Mouse (Mus musculus) embryonic facial prominence, embryonic 14.5 days (tissue): ENCODE data around the gene Gm28043. TPM values are rescaled to one million over a fixed set of nuclear protein-coding genes. Genes with fewer than 3 reads are reported as not detected.
A peak's percentile ranks its signal among the peaks of the same experiment; 100 is the strongest.

ENCODE experiments used
- ATAC-seq: fragments of 200-750 bp; cut with Nextera tagmentation; 2 replicates; pipeline ENCODE4 v1.8.0; 2017; ENCODE audit warnings: low read depth, moderate number of reproducible peaks, moderate TSS enrichment
- DNase-seq: peaks from one replicate; pipeline ENCODE4 v3.0.0-alpha.2; 2015; ENCODE audit warnings: low spot score
- H3K27ac ChIP-seq: fragments of 300-500 bp; sonication (generic); replicated peaks from 2 replicates; pipeline ENCODE4 v1.5.1; 2014; ENCODE audit warnings: low read depth, mild to moderate bottlenecking, low read length, moderate library complexity
- H3K27me3 ChIP-seq: fragments of 300-500 bp; sonication (generic); replicated peaks from 2 replicates; pipeline ENCODE4 v1.6.1; 2014; ENCODE audit warnings: low read length; ENCODE audit not compliant: control insufficient read depth, insufficient read depth
- H3K36me3 ChIP-seq: fragments of 300-500 bp; sonication (generic); 2 replicates; pipeline ENCODE4 v1.6.1; 2014; ENCODE audit warnings: low read length, mixed read lengths; ENCODE audit not compliant: control insufficient read depth, insufficient read depth
- H3K4me1 ChIP-seq: fragments of 300-500 bp; sonication (generic); 2 replicates; pipeline ENCODE4 v1.6.1; 2014; ENCODE audit warnings: antibody characterized with exemption, low read length; ENCODE audit not compliant: control insufficient read depth, insufficient read depth
- H3K4me2 ChIP-seq: fragments of 300-500 bp; sonication (generic); 2 replicates; pipeline ENCODE4 v1.6.1; 2014; ENCODE audit warnings: low read depth, mild to moderate bottlenecking, low read length, moderate library complexity, mixed read lengths
- H3K4me3 ChIP-seq: fragments of 300-500 bp; sonication (generic); 2 replicates; pipeline ENCODE4 v1.5.1; 2014; ENCODE audit warnings: low read depth, mild to moderate bottlenecking, low read length
- H3K9ac ChIP-seq: fragments of 300-500 bp; sonication (generic); 2 replicates; pipeline ENCODE4 v1.6.1; 2014; ENCODE audit warnings: low read depth, mild to moderate bottlenecking, low read length, moderate library complexity, mixed read lengths
- H3K9me3 ChIP-seq: fragments of 300-500 bp; sonication (generic); 2 replicates; pipeline ENCODE4 v1.6.1; 2016; ENCODE audit warnings: low read length; ENCODE audit not compliant: control insufficient read depth
- WGBS: fragments of 180-500 bp; shearing (Covaris S2); extraction: QIAGEN DNeasy Blood & Tissue Kit; methylation state at CpG from one replicate; pipeline ENCODE4 v1.1.7; 2014; 5-methylcytosine and 5-hydroxymethylcytosine counted together
- polyA plus RNA-seq: library from polyadenylated mRNA; unstranded; fragments of >200 nt; fragmentation: Nextera tagmentation; extraction: Ambion mirVana; gene quantifications from 2 replicates; pipeline ENCODE4 v1.2.1, GENCODE M21; 2014

The Gm28043 gene
- polyA plus RNA-seq, 1 experiment from 2014 or later = 2.6 TPM

DNA sequence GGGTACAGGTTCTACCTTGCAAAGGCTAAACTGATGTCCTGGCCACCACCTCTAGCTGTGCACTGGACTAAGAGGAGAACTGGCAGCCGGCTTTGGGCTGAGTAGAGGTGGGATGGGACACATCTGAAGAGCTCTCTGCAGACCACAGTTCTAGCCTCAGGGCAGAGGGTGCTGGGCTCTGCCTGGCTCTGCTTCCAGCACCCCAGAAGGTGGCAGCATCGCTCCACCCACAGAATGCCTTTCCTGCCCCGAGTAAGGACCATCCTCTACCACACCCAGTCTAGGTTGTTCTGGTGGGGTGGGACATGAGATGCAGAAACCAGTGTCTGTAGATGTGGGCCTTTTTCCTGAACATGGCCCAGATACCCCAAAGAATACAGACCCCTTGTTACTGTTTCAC, 90.1 kb downstream of the Gm28043 start:
- Histone ChIP-seq H3K9ac (no peak overlapping the region), H3K36me3 (peaks cover 43% of the 10 kb centered on the region), H3K4me2 (no peak overlapping the region), H3K4me3 (no peak overlapping the region), H3K9me3 (no peaks in the 10 kb centered on the region), H3K4me1 (no peaks in the 10 kb centered on the region; the same call in 1 of the 2 replicates), H3K27me3 (no peaks in the 10 kb centered on the region), H3K27ac (no peak overlapping the region)
- ATAC-seq (peak; percentile 63; the same call in 1 of the 2 replicates), DNase-seq (peak; percentile 50)
- 45% methylated on average over 3 of the region's 3 CpGs for WGBS

DNA sequence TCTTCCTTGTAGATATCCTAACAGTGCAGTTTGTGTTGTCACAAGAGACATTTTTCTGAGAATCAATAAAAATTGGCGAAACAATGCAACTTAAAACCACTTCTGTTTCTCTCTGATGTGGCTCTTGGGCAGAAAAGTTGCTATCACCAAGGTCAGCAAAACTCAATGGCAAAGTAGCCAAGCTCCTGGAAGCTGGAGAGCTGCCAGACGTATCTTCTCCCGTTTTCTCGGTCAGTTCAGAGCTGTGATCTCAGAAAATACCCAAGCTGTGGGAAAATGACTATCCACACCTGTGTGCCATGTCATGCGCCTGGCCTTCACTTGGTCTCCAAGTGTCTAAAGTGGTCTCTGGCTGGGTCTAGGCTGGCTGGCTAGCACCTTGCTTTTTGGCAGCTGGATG, 91.2 kb downstream of the Gm28043 start:
- Histone ChIP-seq H3K4me2 (no peak overlapping the region), H3K9me3 (no peaks in the 10 kb centered on the region), H3K9ac (no peak overlapping the region), H3K36me3 (peaks cover 33% of the 10 kb centered on the region), H3K4me1 (peaks cover 5% of the 10 kb centered on the region), H3K27ac (no peak overlapping the region), H3K4me3 (no peak overlapping the region), H3K27me3 (no peaks in the 10 kb centered on the region)
- DNase-seq = no peak
- WGBS = 77% methylated on average over 5 of the region's 5 CpGs
- ATAC-seq = no peak

- ATAC-seq (no peak), DNase-seq (no peak)
- Histone ChIP-seq H3K4me1 (peaks cover 15% of the 10 kb centered on the region), H3K9ac (0 out of 2 replicates have a peak overlapping the region, but pooled peaks have one; percentile 22), H3K9me3 (no peaks in the 10 kb centered on the region), H3K27me3 (no peaks in the 10 kb centered on the region), H3K36me3 (peaks cover 22% of the 10 kb centered on the region), H3K4me2 (no peak overlapping the region), H3K27ac (no peak overlapping the region), H3K4me3 (no peak overlapping the region)
- 58% methylated on average over 5 of the region's 5 CpGs for WGBS
These were observed 92.4 kb downstream of the Gm28043 start for GRCm38 (mm10) chr17:29706981-29707545.

DNA sequence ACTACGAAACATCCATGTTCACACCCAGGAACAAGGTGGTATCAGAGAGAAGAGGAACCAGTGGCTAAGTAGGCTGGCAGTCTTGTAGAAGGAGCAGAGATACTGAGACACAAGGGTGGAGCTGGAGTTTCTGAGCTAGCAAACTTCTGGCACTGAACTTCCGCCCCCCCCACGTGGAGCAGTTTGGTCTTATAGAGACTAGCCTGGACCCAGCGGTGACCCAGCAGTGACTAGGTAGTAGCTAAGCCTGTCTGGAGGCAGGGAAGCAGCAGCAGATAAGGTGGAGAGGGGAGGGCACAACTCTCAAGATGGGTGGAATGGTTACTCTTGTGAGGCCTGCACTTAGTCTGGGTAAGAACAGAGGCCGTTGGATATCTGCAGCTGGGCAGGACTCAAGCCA, 94.1 kb downstream of the Gm28043 start:
- no peak for ATAC-seq
- Histone ChIP-seq H3K9me3 (no peaks in the 10 kb centered on the region), H3K27me3 (no peaks in the 10 kb centered on the region), H3K4me1 (peaks cover 16% of the 10 kb centered on the region), H3K4me3 (no peak overlapping the region), H3K4me2 (no peak overlapping the region), H3K36me3 (peaks cover 6% of the 10 kb centered on the region), H3K9ac (no peak overlapping the region), H3K27ac (no peak overlapping the region)
- 78% methylated on average over 5 of the region's 5 CpGs for WGBS
- DNase-seq = no peak

GRCm38 (mm10) chr17:29710562-29711044, 95.9 kb downstream of the Gm28043 start:
- H3K9ac ChIP-seq = no peak overlapping the region
- no peak overlapping the region for H3K27ac ChIP-seq
- H3K36me3 ChIP-seq = no peaks in the 10 kb centered on the region
- DNase-seq = no peak
- peaks cover 16% of the 10 kb centered on the region for H3K4me1 ChIP-seq
- H3K27me3 ChIP-seq = no peaks in the 10 kb centered on the region
- no peak overlapping the region for H3K4me2 ChIP-seq
- no peak for ATAC-seq
- no peaks in the 10 kb centered on the region for H3K9me3 ChIP-seq
- WGBS = 69% methylated on average over 11 of the region's 11 CpGs
- no peak overlapping the region for H3K4me3 ChIP-seq

- Histone ChIP-seq H3K9ac (0 out of 2 replicates have a peak overlapping the region, but pooled peaks have one; percentile 19), H3K27me3 (no peaks in the 10 kb centered on the region), H3K4me1 (peaks cover 16% of the 10 kb centered on the region), H3K4me2 (no peak overlapping the region), H3K36me3 (no peaks in the 10 kb centered on the region), H3K4me3 (no peak overlapping the region), H3K27ac (no peak overlapping the region; the same call in 1 of the 2 replicates), H3K9me3 (no peaks in the 10 kb centered on the region)
- ATAC-seq = no peak
- WGBS = 71% methylated on average over 19 of the region's 19 CpGs
- DNase-seq = peak; percentile 42
These were observed 96.5 kb downstream of the Gm28043 start for GRCm38 (mm10) chr17:29711076-29711744.

DNA sequence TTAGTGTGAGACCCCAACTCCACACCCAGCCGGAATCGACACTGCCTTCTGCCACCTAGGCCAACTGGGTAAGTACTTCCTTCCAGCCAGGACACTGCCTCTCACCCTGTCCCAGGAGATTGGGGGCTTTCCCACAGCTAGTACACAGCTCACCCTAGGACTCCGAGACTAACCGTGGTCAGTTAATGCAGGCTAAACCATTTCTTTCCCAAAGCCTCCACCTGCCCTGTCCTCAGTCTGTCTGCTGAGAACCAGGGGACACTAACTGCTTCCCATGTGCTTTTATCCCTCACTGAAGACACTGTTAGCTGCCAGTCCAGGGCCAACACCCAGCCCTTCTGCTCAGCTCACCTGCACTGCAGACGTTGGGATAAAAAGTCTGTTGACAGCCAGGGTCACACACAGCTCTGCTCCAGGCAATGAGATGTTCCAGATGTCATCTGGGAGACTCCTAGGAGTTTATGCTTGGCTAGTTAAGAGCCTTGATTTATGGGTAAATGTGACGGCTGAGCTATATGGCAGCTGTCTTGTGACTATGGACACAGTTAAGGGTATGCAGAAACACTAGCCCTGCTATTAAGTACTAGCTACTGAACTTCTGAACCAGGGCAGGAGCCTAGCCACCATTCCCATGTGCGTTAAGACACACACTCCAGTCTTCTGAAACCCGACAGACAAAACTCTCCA, 97.2 kb downstream of the Gm28043 start:
- H3K27me3 ChIP-seq = no peaks in the 10 kb centered on the region
- DNase-seq = no peak
- H3K4me3 ChIP-seq = no peak overlapping the region
- H3K9me3 ChIP-seq = no peaks in the 10 kb centered on the region
- H3K27ac ChIP-seq = no peak overlapping the region; the same call in 1 of the 2 replicates
- H3K9ac ChIP-seq = no peak overlapping the region
- H3K4me2 ChIP-seq = no peak overlapping the region
- no peak for ATAC-seq
- WGBS = 69% methylated on average over 8 of the region's 8 CpGs
- peaks cover 16% of the 10 kb centered on the region for H3K4me1 ChIP-seq
- no peaks in the 10 kb centered on the region for H3K36me3 ChIP-seq

DNA sequence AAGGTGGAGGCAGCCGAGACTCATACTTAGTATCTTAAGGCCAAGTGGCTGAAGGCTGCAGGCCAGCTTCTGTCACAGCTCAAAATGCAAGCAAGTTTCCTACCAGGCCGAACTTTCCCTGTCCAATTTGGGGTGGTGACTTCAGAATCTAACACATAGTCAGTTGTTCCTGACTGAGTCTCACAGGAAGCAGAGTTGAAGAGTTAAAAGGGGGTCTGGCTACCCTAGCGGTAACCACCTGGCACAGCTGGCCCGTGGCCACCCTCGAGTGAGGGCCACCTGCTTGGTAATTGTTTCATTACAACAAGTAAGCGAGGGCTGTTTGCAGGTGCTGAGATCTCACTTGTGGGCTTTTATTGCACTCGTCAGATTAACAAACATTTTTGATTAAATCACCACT, 97.9 kb downstream of the Gm28043 start:
- Histone ChIP-seq H3K9me3 (no peaks in the 10 kb centered on the region), H3K4me1 (peaks cover 19% of the 10 kb centered on the region), H3K36me3 (no peaks in the 10 kb centered on the region), H3K9ac (no peak overlapping the region), H3K27ac (no peak overlapping the region), H3K27me3 (no peaks in the 10 kb centered on the region), H3K4me3 (no peak overlapping the region), H3K4me2 (no peak overlapping the region)
- WGBS = 58% methylated on average over 7 of the region's 7 CpGs
- no peak for ATAC-seq
- no peak for DNase-seq
